Mouse (Mus musculus) bone marrow macrophage, adult 2 months (primary cell): ENCODE data around the gene Aacs.

Experiments used
- CTCF ChIP-seq: IDR thresholded peaks from 2 replicates; pipeline ENCODE4 v1.5.1; 2012; ENCODE audit warnings: low read depth, mild to moderate bottlenecking, low read length, moderate library complexity
- POLR2A ChIP-seq: IDR thresholded peaks from 2 replicates; pipeline ENCODE4 v1.6.1; 2012; ENCODE audit warnings: mild to moderate bottlenecking, low read depth, low read length, borderline replicate concordance

DNA sequence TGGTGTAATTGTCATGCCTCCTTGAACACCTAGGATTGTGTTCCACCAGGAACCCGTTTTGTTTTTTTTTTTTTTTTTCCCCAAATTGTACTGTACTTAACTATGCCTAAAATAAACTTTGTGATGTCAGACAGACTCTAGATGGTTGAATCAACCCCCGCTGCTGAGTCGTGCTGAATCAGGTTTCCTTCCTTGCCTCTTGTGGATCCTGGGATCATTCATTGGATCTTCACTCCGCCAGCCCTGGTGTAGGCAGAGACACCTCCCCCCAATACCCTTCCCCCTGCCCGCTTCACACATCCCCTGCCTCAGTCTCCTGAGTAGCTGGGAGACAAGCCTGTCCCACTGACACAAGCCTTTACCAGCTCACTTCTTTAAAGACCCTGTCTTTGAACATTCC lies 26.3 kb upstream of the Aacs start:
- no peak for TF ChIP-seq POLR2A
- no peak for TF ChIP-seq CTCF
